Mouse (Mus musculus): ENCODE data around the gene Tbx15.

The Tbx15 gene

GRCm38 (mm10) chr3:99248831-99249550 lies 8.8 kb downstream of the Tbx15 start:
- DNase-seq (ENCODE audit: low spot score): no peak

- DNase-seq (ENCODE audit: low spot score): no peak
Observed at GRCm38 (mm10) chr3:99249551-99249870, 9.3 kb downstream of the Tbx15 start.

- DNase-seq (ENCODE audit: low spot score): no peak
Observed at GRCm38 (mm10) chr3:99249906-99250305, 9.7 kb downstream of the Tbx15 start.

GRCm38 (mm10) chr3:99251271-99252165 lies 11.3 kb downstream of the Tbx15 start:
- DNase-seq (ENCODE audit: low spot score): no peak

GRCm38 (mm10) chr3:99252461-99253091 lies 12.4 kb downstream of the Tbx15 start:
- DNase-seq (ENCODE audit: low spot score): no peak

- DNase-seq (ENCODE audit: low spot score): no peak
Observed at GRCm38 (mm10) chr3:99253092-99253488, 12.9 kb downstream of the Tbx15 start.

- no peak for DNase-seq (ENCODE audit: low spot score)
Observed at GRCm38 (mm10) chr3:99253497-99254451, 13.6 kb downstream of the Tbx15 start.

GRCm38 (mm10) chr3:99254559-99255151 lies 14.5 kb downstream of the Tbx15 start:
- no peak for DNase-seq (ENCODE audit: low spot score)

- DNase-seq (ENCODE audit: low spot score): no peak
Observed at GRCm38 (mm10) chr3:99255411-99256365, 15.5 kb downstream of the Tbx15 start.

- DNase-seq (ENCODE audit: low spot score): no peak
Observed at GRCm38 (mm10) chr3:99256366-99256750, 16.2 kb downstream of the Tbx15 start.

GRCm38 (mm10) chr3:99256766-99257165 lies 16.6 kb downstream of the Tbx15 start:
- DNase-seq (ENCODE audit: low spot score): no peak

GRCm38 (mm10) chr3:99257586-99258577 lies 17.7 kb downstream of the Tbx15 start:
- no peak for DNase-seq (ENCODE audit: low spot score)

GRCm38 (mm10) chr3:99259741-99260270 lies 19.6 kb downstream of the Tbx15 start:
- DNase-seq (ENCODE audit: low spot score): no peak

GRCm38 (mm10) chr3:99260395-99260794 lies 20.2 kb downstream of the Tbx15 start:
- no peak for DNase-seq (ENCODE audit: low spot score)

GRCm38 (mm10) chr3:99261371-99261791 lies 21.2 kb downstream of the Tbx15 start:
- DNase-seq (ENCODE audit: low spot score): no peak

GRCm38 (mm10) chr3:99261986-99262385 lies 21.8 kb downstream of the Tbx15 start:
- DNase-seq (ENCODE audit: low spot score): no peak

- DNase-seq (ENCODE audit: low spot score): no peak
Observed at GRCm38 (mm10) chr3:99263471-99263903, 23.3 kb downstream of the Tbx15 start.

- DNase-seq (ENCODE audit: low spot score): no peak
Observed at GRCm38 (mm10) chr3:99264695-99265094, 24.5 kb downstream of the Tbx15 start.

Data from c-Kit-positive CD71-positive TER-119-positive erythroid progenitor cells, embryonic 14.5 days (primary cell).